Mouse (Mus musculus) small intestine, adult 2 months (tissue): ENCODE results near the gene Ccdc88c.

ENCODE experiments used
- CTCF ChIP-seq: fragments of 200-500 bp; IDR thresholded peaks from 2 replicates; pipeline ENCODE4 v1.5.1; 2012; ENCODE audit warnings: low read depth, mild to moderate bottlenecking, control low read depth, inconsistent platforms, low read length, moderate library complexity, mixed read lengths; ENCODE audit not compliant: insufficient replicate concordance, insufficient read length; ENCODE audit errors: extremely low read depth
- POLR2A ChIP-seq: fragments of 200-500 bp; IDR thresholded peaks from 2 replicates; pipeline ENCODE4 v1.6.1; 2012; ENCODE audit warnings: low read depth, mild to moderate bottlenecking, control low read depth, inconsistent platforms, low read length, moderate library complexity

- no peak for TF ChIP-seq CTCF
- no peak for TF ChIP-seq POLR2A
These were observed 50.7 kb downstream of the Ccdc88c start for GRCm38 (mm10) chr12:100977958-100978725.
